Mouse (Mus musculus): ENCODE measurements around the gene Jak1. TPM values are rescaled to one million over a fixed set of nuclear protein-coding genes. Genes with fewer than 3 reads are reported as not detected.

Gene Jak1
- polyA plus RNA-seq, 1 experiment from 2014 or later = 61.8 TPM

- H3K27me3 ChIP-seq (ENCODE audit: control insufficient read depth, insufficient read depth, low read length) = no peaks in the 10 kb centered on the region
- no peak overlapping the region for H3K9ac ChIP-seq (replicated peaks; ENCODE audit: low read length)
- no peaks in the 10 kb centered on the region for H3K4me1 ChIP-seq (ENCODE audit: control insufficient read depth, insufficient read depth, low read length)
- H3K9me3 ChIP-seq (replicated peaks; ENCODE audit: control insufficient read depth, low read length) = no peaks in the 10 kb centered on the region
- no peak overlapping the region for H3K27ac ChIP-seq (replicated peaks; ENCODE audit: low read depth, low read length)
- 74% methylated on average over 1 of the region's 1 CpGs for whole genome bisulfite sequencing
- H3K4me3 ChIP-seq (ENCODE audit: low read depth, low read length) = no peak overlapping the region
- H3K36me3 ChIP-seq (replicated peaks; ENCODE audit: control insufficient read depth, insufficient read depth, low read depth, low read length) = no peaks in the 10 kb centered on the region; the same call in none of the 2 replicates
- H3K4me2 ChIP-seq (ENCODE audit: low read depth, low read length) = no peak overlapping the region
- DNase-seq (ENCODE audit: low spot score) (no peak), ATAC-seq (replicated peaks; ENCODE audit: insufficient number of reproducible peaks, low FRiP score, low TSS enrichment, low read depth) (no peak)
These were observed 104.3 kb downstream of the Jak1 start for GRCm38 (mm10) chr4:101160821-101161220.

- no peak overlapping the region for H3K9ac ChIP-seq (replicated peaks; ENCODE audit: low read length)
- H3K4me2 ChIP-seq (ENCODE audit: low read depth, low read length) = no peak overlapping the region
- H3K27ac ChIP-seq (replicated peaks; ENCODE audit: low read depth, low read length) = no peak overlapping the region
- ATAC-seq (replicated peaks; ENCODE audit: insufficient number of reproducible peaks, low FRiP score, low TSS enrichment, low read depth) (no peak), DNase-seq (ENCODE audit: low spot score) (no peak)
- no peaks in the 10 kb centered on the region; the same call in none of the 2 replicates for H3K36me3 ChIP-seq (replicated peaks; ENCODE audit: control insufficient read depth, insufficient read depth, low read depth, low read length)
- no peaks in the 10 kb centered on the region for H3K4me1 ChIP-seq (ENCODE audit: control insufficient read depth, insufficient read depth, low read length)
- no peaks in the 10 kb centered on the region for H3K27me3 ChIP-seq (ENCODE audit: control insufficient read depth, insufficient read depth, low read length)
- H3K4me3 ChIP-seq (ENCODE audit: low read depth, low read length) = no peak overlapping the region
- no peaks in the 10 kb centered on the region for H3K9me3 ChIP-seq (replicated peaks; ENCODE audit: control insufficient read depth, low read length)
- WGBS = 72% methylated on average over 12 of the region's 12 CpGs
These were observed 105.8 kb downstream of the Jak1 start for GRCm38 (mm10) chr4:101159191-101159764.

- 91% methylated on average over 6 of the region's 6 CpGs for WGBS
- no peaks in the 10 kb centered on the region for H3K9me3 ChIP-seq (replicated peaks; ENCODE audit: control insufficient read depth, low read length)
- ATAC-seq (replicated peaks; ENCODE audit: insufficient number of reproducible peaks, low FRiP score, low TSS enrichment, low read depth) = no peak
- H3K36me3 ChIP-seq (replicated peaks; ENCODE audit: control insufficient read depth, insufficient read depth, low read depth, low read length) = no peaks in the 10 kb centered on the region; the same call in none of the 2 replicates
- no peak for DNase-seq (ENCODE audit: low spot score)
- no peak overlapping the region for H3K9ac ChIP-seq (replicated peaks; ENCODE audit: low read length)
- no peak overlapping the region for H3K27ac ChIP-seq (replicated peaks; ENCODE audit: low read depth, low read length)
- H3K4me1 ChIP-seq (ENCODE audit: control insufficient read depth, insufficient read depth, low read length) = no peaks in the 10 kb centered on the region
- H3K4me3 ChIP-seq (ENCODE audit: low read depth, low read length) = no peak overlapping the region
- no peak overlapping the region for H3K4me2 ChIP-seq (ENCODE audit: low read depth, low read length)
- no peaks in the 10 kb centered on the region for H3K27me3 ChIP-seq (ENCODE audit: control insufficient read depth, insufficient read depth, low read length)
These were observed 106.8 kb downstream of the Jak1 start for GRCm38 (mm10) chr4:101158282-101158681.

GRCm38 (mm10) chr4:101157476-101157875 lies 107.6 kb downstream of the Jak1 start:
- H3K9me3 ChIP-seq (replicated peaks; ENCODE audit: control insufficient read depth, low read length) = no peaks in the 10 kb centered on the region
- H3K4me3 ChIP-seq (ENCODE audit: low read depth, low read length) = no peak overlapping the region
- H3K27me3 ChIP-seq (ENCODE audit: control insufficient read depth, insufficient read depth, low read length) = no peaks in the 10 kb centered on the region
- H3K27ac ChIP-seq (replicated peaks; ENCODE audit: low read depth, low read length) = no peak overlapping the region
- 91% methylated on average over 5 of the region's 5 CpGs for WGBS
- ATAC-seq (replicated peaks; ENCODE audit: insufficient number of reproducible peaks, low FRiP score, low TSS enrichment, low read depth) = no peak
- H3K36me3 ChIP-seq (replicated peaks; ENCODE audit: control insufficient read depth, insufficient read depth, low read depth, low read length) = no peaks in the 10 kb centered on the region; the same call in none of the 2 replicates
- no peaks in the 10 kb centered on the region for H3K4me1 ChIP-seq (ENCODE audit: control insufficient read depth, insufficient read depth, low read length)
- H3K9ac ChIP-seq (replicated peaks; ENCODE audit: low read length) = no peak overlapping the region
- H3K4me2 ChIP-seq (ENCODE audit: low read depth, low read length) = no peak overlapping the region
- DNase-seq (ENCODE audit: low spot score) = no peak

- WGBS = 88% methylated on average over 4 of the region's 4 CpGs
- H3K4me2 ChIP-seq (ENCODE audit: low read depth, low read length) = no peak overlapping the region
- H3K9me3 ChIP-seq (replicated peaks; ENCODE audit: control insufficient read depth, low read length) = no peaks in the 10 kb centered on the region
- no peak overlapping the region for H3K4me3 ChIP-seq (ENCODE audit: low read depth, low read length)
- H3K27me3 ChIP-seq (ENCODE audit: control insufficient read depth, insufficient read depth, low read length) = no peaks in the 10 kb centered on the region
- DNase-seq (ENCODE audit: low spot score) (no peak), ATAC-seq (replicated peaks; ENCODE audit: insufficient number of reproducible peaks, low FRiP score, low TSS enrichment, low read depth) (no peak)
- no peak overlapping the region for H3K9ac ChIP-seq (replicated peaks; ENCODE audit: low read length)
- H3K27ac ChIP-seq (replicated peaks; ENCODE audit: low read depth, low read length) = no peak overlapping the region
- no peaks in the 10 kb centered on the region; the same call in none of the 2 replicates for H3K36me3 ChIP-seq (replicated peaks; ENCODE audit: control insufficient read depth, insufficient read depth, low read depth, low read length)
- no peaks in the 10 kb centered on the region for H3K4me1 ChIP-seq (ENCODE audit: control insufficient read depth, insufficient read depth, low read length)
These were observed 109.5 kb downstream of the Jak1 start for GRCm38 (mm10) chr4:101155541-101155940.

- H3K27ac ChIP-seq (replicated peaks; ENCODE audit: low read depth, low read length) = no peak overlapping the region
- 91% methylated on average over 11 of the region's 11 CpGs for WGBS
- no peak for ATAC-seq (replicated peaks; ENCODE audit: insufficient number of reproducible peaks, low FRiP score, low TSS enrichment, low read depth)
These were observed 118.0 kb downstream of the Jak1 start for GRCm38 (mm10) chr4:101146891-101147655.

GRCm38 (mm10) chr4:101146047-101146745 lies 118.9 kb downstream of the Jak1 start:
- H3K9me3 ChIP-seq (replicated peaks; ENCODE audit: control insufficient read depth, low read length) = no peaks in the 10 kb centered on the region
- ATAC-seq (replicated peaks; ENCODE audit: insufficient number of reproducible peaks, low FRiP score, low TSS enrichment, low read depth) (0 out of 2 replicates have a peak, but pooled peaks have one; percentile 41), DNase-seq (ENCODE audit: low spot score) (peak; percentile 91)
- H3K27ac ChIP-seq (replicated peaks; ENCODE audit: low read depth, low read length) = no peak overlapping the region
- 31% methylated on average over 9 of the region's 9 CpGs for WGBS
- no peak overlapping the region for H3K4me2 ChIP-seq (ENCODE audit: low read depth, low read length)
- no peak overlapping the region for H3K4me3 ChIP-seq (ENCODE audit: low read depth, low read length)
- H3K9ac ChIP-seq (replicated peaks; ENCODE audit: low read length) = no peak overlapping the region
- no peaks in the 10 kb centered on the region for H3K36me3 ChIP-seq (replicated peaks; ENCODE audit: control insufficient read depth, insufficient read depth, low read depth, low read length)
- H3K4me1 ChIP-seq (ENCODE audit: control insufficient read depth, insufficient read depth, low read length) = no peaks in the 10 kb centered on the region
- no peaks in the 10 kb centered on the region for H3K27me3 ChIP-seq (ENCODE audit: control insufficient read depth, insufficient read depth, low read length)

More at GRCm38 (mm10) chr4:101146891-101147655, 118.0 kb downstream of the Jak1 start:
- Histone ChIP-seq H3K9ac (replicated peaks; ENCODE audit: low read length) (no peak overlapping the region), H3K4me3 (ENCODE audit: low read depth, low read length) (no peak overlapping the region), H3K36me3 (replicated peaks; ENCODE audit: control insufficient read depth, insufficient read depth, low read depth, low read length) (no peaks in the 10 kb centered on the region), H3K4me1 (ENCODE audit: control insufficient read depth, insufficient read depth, low read length) (no peaks in the 10 kb centered on the region), H3K9me3 (replicated peaks; ENCODE audit: control insufficient read depth, low read length) (no peaks in the 10 kb centered on the region), H3K27me3 (ENCODE audit: control insufficient read depth, insufficient read depth, low read length) (no peaks in the 10 kb centered on the region), H3K4me2 (ENCODE audit: low read depth, low read length) (no peak overlapping the region)
- no peak for DNase-seq (ENCODE audit: low spot score)

- no peaks in the 10 kb centered on the region for H3K4me1 ChIP-seq (ENCODE audit: control insufficient read depth, insufficient read depth, low read length)
- H3K9me3 ChIP-seq (replicated peaks; ENCODE audit: control insufficient read depth, low read length) = no peaks in the 10 kb centered on the region
- H3K27ac ChIP-seq (replicated peaks; ENCODE audit: low read depth, low read length) = no peak overlapping the region
- WGBS = 81% methylated on average over 7 of the region's 7 CpGs
- H3K4me2 ChIP-seq (ENCODE audit: low read depth, low read length) = no peak overlapping the region
- no peaks in the 10 kb centered on the region for H3K27me3 ChIP-seq (ENCODE audit: control insufficient read depth, insufficient read depth, low read length)
- H3K36me3 ChIP-seq (replicated peaks; ENCODE audit: control insufficient read depth, insufficient read depth, low read depth, low read length) = no peaks in the 10 kb centered on the region
- H3K4me3 ChIP-seq (ENCODE audit: low read depth, low read length) = no peak overlapping the region
- DNase-seq (ENCODE audit: low spot score) (no peak), ATAC-seq (replicated peaks; ENCODE audit: insufficient number of reproducible peaks, low FRiP score, low TSS enrichment, low read depth) (no peak)
- H3K9ac ChIP-seq (replicated peaks; ENCODE audit: low read length) = no peak overlapping the region
These were observed 120.3 kb downstream of the Jak1 start for GRCm38 (mm10) chr4:101144790-101145189.

All from embryonic facial prominence, embryonic 11.5 days (tissue).